Mouse (Mus musculus) heart, adult 2 months (tissue): ENCODE measurements around the gene Dqx1.

Experiments
- CTCF ChIP-seq: fragments of 200-600 bp; IDR thresholded peaks from 2 replicates; pipeline ENCODE4 v1.8.1; 2022; ENCODE audit warnings: antibody characterized with exemption, mild to moderate bottlenecking, moderate library complexity
- EP300 ChIP-seq: fragments of 200-500 bp; IDR thresholded peaks from 2 replicates; pipeline ENCODE4 v1.6.1; 2011; ENCODE audit warnings: low read depth, low read length, control low read depth; ENCODE audit not compliant: insufficient read depth
- POLR2A ChIP-seq: fragments of 200-500 bp; IDR thresholded peaks from 2 replicates; pipeline ENCODE4 v1.6.1; 2011; ENCODE audit warnings: mild to moderate bottlenecking, low read depth, low read length, control low read depth; ENCODE audit not compliant: insufficient read depth

- TF ChIP-seq CTCF (no peak), POLR2A (no peak), EP300 (no peak)
These were observed 26.5 kb upstream of the Dqx1 start for GRCm38 (mm10) chr6:83031111-83031510.
